14 mouse cellular contexts compared by ENCODE assay signal in genomic region chr8:123634395-123635131, GRCm38 (mm10). TPM values are rescaled to one million over a fixed set of nuclear protein-coding genes. Genes with fewer than 3 reads are reported as not detected.
DNase-seq lines count a peak whose midpoint lies in the region; ATAC-seq and TF ChIP-seq lines count a peak whose summit lies in the region.
"Had no signal": no experiment of that assay in that cellular context is flagged by ENCODE, and none has a peak within 500 bp of the region (broad histone marks: within the 10 kb centered on the region; RNA-seq: fewer than 3 reads in every experiment).

No protein-coding gene starts in this region.

- TF ChIP-seq CTCF in hindbrain, postnatal 0 days (IDR thresholded peaks at IDR 0.05; ENCODE audit: low read depth) = peak; percentile 36; the same call in 1 of the 2 replicates

- H3K4me3 ChIP-seq in hindbrain, postnatal 0 days (ENCODE audit: low read length) = no peak overlapping the region
- H3K4me3 ChIP-seq in hindbrain, embryonic 11.5 days (ENCODE audit: low read depth, low read length) = no peak overlapping the region
- H3K4me3 ChIP-seq: embryonic facial prominence, embryonic 15.5 days; neural tube, embryonic 12.5 days had no signal

- ATAC-seq in hindbrain, postnatal 0 days = no peak
- ATAC-seq in hindbrain, embryonic 11.5 days (ENCODE audit: low FRiP score) = no peak

- H3K36me3 ChIP-seq in hindbrain, postnatal 0 days (ENCODE audit: insufficient read depth, low read length) = no peaks in the 10 kb centered on the region
- no peaks in the 10 kb centered on the region for H3K36me3 ChIP-seq in hindbrain, embryonic 11.5 days (ENCODE audit: control insufficient read depth, insufficient read depth, low read length)
- H3K36me3 ChIP-seq: embryonic facial prominence, embryonic 15.5 days; neural tube, embryonic 12.5 days had no signal

- H3K27ac ChIP-seq in hindbrain, postnatal 0 days = no peak overlapping the region
- no peak overlapping the region for H3K27ac ChIP-seq in hindbrain, embryonic 11.5 days (ENCODE audit: low read depth, low read length)
- H3K27ac ChIP-seq: embryonic facial prominence, embryonic 15.5 days; hindbrain, embryonic 14.5 days; neural tube, embryonic 12.5 days had no signal

- no peaks in the 10 kb centered on the region for H3K27me3 ChIP-seq in hindbrain, postnatal 0 days (ENCODE audit: insufficient read depth, low read length)
- no peaks in the 10 kb centered on the region for H3K27me3 ChIP-seq in hindbrain, embryonic 11.5 days (ENCODE audit: control insufficient read depth, insufficient read depth, low read length)
- H3K27me3 ChIP-seq: embryonic facial prominence, embryonic 15.5 days had no signal

- WGBS in hindbrain, postnatal 0 days = 49% methylated on average over 3 of the region's 3 CpGs
- WGBS in hindbrain, embryonic 11.5 days = 68% methylated on average over 3 of the region's 3 CpGs

- H3K4me1 ChIP-seq in hindbrain, postnatal 0 days (ENCODE audit: insufficient read depth, low read length) = no peaks in the 10 kb centered on the region
- H3K4me1 ChIP-seq in hindbrain, embryonic 11.5 days (replicated peaks; ENCODE audit: control insufficient read depth, insufficient read depth, low read length) = no peaks in the 10 kb centered on the region

- no peak overlapping the region for H3K9ac ChIP-seq in hindbrain, postnatal 0 days (replicated peaks; ENCODE audit: low read length)
- H3K9ac ChIP-seq in hindbrain, embryonic 11.5 days (ENCODE audit: low read depth, low read length) = no peak overlapping the region
- H3K9ac ChIP-seq: embryonic facial prominence, embryonic 15.5 days; hindbrain, embryonic 14.5 days; neural tube, embryonic 12.5 days had no signal

- DNase-seq in adrenal gland, adult (ENCODE audit: inconsistent age in 2 of 2, low spot score in 1 of 2) = peak; percentile 45 to 90
- DNase-seq in adrenal gland, adult 18-20 months (ENCODE audit: low spot score in 2 of 2) = no peak
- DNase-seq in hindbrain, postnatal 0 days (ENCODE audit: low spot score) = no peak
- no peak for DNase-seq in hindbrain, embryonic 11.5 days (ENCODE audit: low spot score)
- DNase-seq in A20 (ENCODE audit: low read depth, low spot score) = peak; percentile 82
- DNase-seq in fibroblast of lung, adult 2 months (ENCODE audit: low read depth) = peak; percentile 60
- no peak for DNase-seq in spleen, postnatal 10 days (ENCODE audit: low spot score in 2 of 2)
- DNase-seq in kidney, postnatal 25 days = no peak
- DNase-seq: adrenal gland, postnatal 36 days; cerebellum, adult 2 months; kidney, postnatal 14 days had no signal

- H3K9me3 ChIP-seq in hindbrain, postnatal 0 days (ENCODE audit: low read length) = no peaks in the 10 kb centered on the region
- H3K9me3 ChIP-seq in hindbrain, embryonic 11.5 days (ENCODE audit: control insufficient read depth, low read length) = no peaks in the 10 kb centered on the region
- H3K9me3 ChIP-seq: embryonic facial prominence, embryonic 15.5 days; neural tube, embryonic 12.5 days had no signal

- no peak overlapping the region for H3K4me2 ChIP-seq in hindbrain, postnatal 0 days (ENCODE audit: low read depth, low read length)
- H3K4me2 ChIP-seq in hindbrain, embryonic 11.5 days (replicated peaks; ENCODE audit: low read depth, low read length) = no peak overlapping the region
- H3K4me2 ChIP-seq: embryonic facial prominence, embryonic 15.5 days; hindbrain, embryonic 14.5 days; neural tube, embryonic 12.5 days had no signal

RNA-seq across cellular contexts. Expression of gene Rhou, which starts 19.2 kb away (rescaled TPM):
- 10 to 100 TPM; 42.5 to 42.8 TPM for total RNA-seq in adrenal gland, adult 18-20 months (2021)
- 22.1 and 25.2 TPM in 2 replicates for total RNA-seq in hindbrain, postnatal 0 days (2014; rRNA removed)
- polyA plus RNA-seq in hindbrain, postnatal 0 days (2015; fragmentation: Nextera tagmentation; extraction: Ambion mirVana) = 7.8 and 7.9 TPM in 2 replicates
- polyA plus RNA-seq in hindbrain, embryonic 11.5 days (2014; fragmentation: Nextera tagmentation; extraction: Ambion mirVana) = 11.3 and 12.4 TPM in 2 replicates

Comparison
In these comparisons a context has a peak if more than half of its experiments do, and no peak if none do; other contexts are left out.
1. DNase-seq: peak in adrenal gland, adult (2 of 2), A20 (single experiment) and fibroblast of lung, adult 2 months (single experiment); none in adrenal gland, adult 18-20 months (0 of 2), hindbrain, postnatal 0 days (single experiment), hindbrain, embryonic 11.5 days (single experiment), spleen, postnatal 10 days (0 of 2) and kidney, postnatal 25 days (0 of 2).